Mouse (Mus musculus): ENCODE measurements at regions not wholly inside any gene's neighbourhood (a gene's known extent, or its start where the extent isn't known, plus 50 kb on each side); places are given as distances from the start of the nearest gene placed in this dataset.
A peak's percentile ranks its signal among the peaks of the same experiment; 100 is the strongest.

DNA sequence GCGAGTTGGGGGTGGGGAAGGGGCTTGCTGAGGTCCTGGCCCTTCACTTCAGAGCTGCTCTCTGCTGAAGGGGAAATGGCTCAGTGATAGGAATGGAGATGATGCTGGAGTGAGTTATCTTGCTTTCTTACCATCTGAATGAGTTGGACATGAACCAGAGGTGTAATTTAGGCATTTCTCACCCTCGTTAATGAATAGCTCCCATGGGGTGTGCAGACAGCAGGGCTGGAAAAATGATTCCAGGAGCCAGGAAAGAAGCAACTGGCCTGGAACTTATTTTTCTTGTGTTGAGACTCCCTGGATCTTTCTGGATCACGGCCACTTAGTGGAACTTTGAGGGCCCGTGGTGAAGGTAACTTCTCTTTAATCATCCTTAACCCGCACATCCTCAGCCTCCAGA, 246.6 kb upstream of the Gm4791 start:
- no peaks in the 10 kb centered on the region for H3K27me3 ChIP-seq (replicated peaks)
- ATAC-seq (replicated peaks) = no peak
- no peak overlapping the region for H3K27ac ChIP-seq
- H3K4me2 ChIP-seq = no peak overlapping the region
- H3K4me3 ChIP-seq = no peak overlapping the region
- WGBS = 56% methylated on average over 5 of the region's 5 CpGs
- H3K9ac ChIP-seq = no peak overlapping the region
- H3K9me3 ChIP-seq = no peaks in the 10 kb centered on the region
- peaks cover 19% of the 10 kb centered on the region for H3K4me1 ChIP-seq
- no peaks in the 10 kb centered on the region for H3K36me3 ChIP-seq (replicated peaks)

GRCm38 (mm10) chr9:46749441-46749840, 249.1 kb upstream of the Gm4791 start:
- Histone ChIP-seq H3K9ac (no peak overlapping the region), H3K9me3 (no peaks in the 10 kb centered on the region), H3K27me3 (replicated peaks) (no peaks in the 10 kb centered on the region), H3K4me3 (no peak overlapping the region), H3K36me3 (replicated peaks) (no peaks in the 10 kb centered on the region), H3K4me2 (no peak overlapping the region), H3K4me1 (peaks cover 19% of the 10 kb centered on the region), H3K27ac (no peak overlapping the region)
- no peak for ATAC-seq (replicated peaks)
- WGBS = 40% methylated on average over 6 of the region's 6 CpGs

DNA sequence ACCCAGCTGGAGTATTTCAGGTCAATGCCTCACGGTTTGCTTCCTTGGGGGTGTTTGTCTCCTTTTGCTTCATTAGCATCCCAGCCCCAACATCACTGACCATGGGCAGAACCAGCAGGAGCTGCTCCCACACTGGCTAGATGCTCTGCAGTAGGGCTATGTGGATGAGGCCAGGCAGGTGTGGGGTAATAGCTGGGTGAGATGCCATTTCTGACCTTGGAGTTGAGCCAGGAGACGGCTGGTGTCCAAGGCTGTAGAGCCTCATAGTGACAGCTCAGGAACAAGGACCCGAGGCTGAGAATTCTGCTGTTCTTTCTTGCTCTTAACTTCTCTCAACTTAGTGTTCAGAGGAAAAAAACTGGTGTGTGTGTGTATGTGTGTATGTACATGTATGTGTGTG, 252.3 kb upstream of the Gm4791 start:
- Histone ChIP-seq H3K27me3 (replicated peaks) (no peaks in the 10 kb centered on the region), H3K4me2 (no peak overlapping the region), H3K4me3 (no peak overlapping the region), H3K27ac (no peak overlapping the region), H3K9ac (no peak overlapping the region), H3K4me1 (peaks cover 11% of the 10 kb centered on the region; the same call in 1 of the 2 replicates), H3K36me3 (replicated peaks) (no peaks in the 10 kb centered on the region), H3K9me3 (no peaks in the 10 kb centered on the region)
- WGBS = 84% methylated on average over 3 of the region's 3 CpGs
- no peak for ATAC-seq (replicated peaks)

GRCm38 (mm10) chr9:46740496-46740895, 258.0 kb upstream of the Gm4791 start:
- no peak overlapping the region for H3K4me3 ChIP-seq
- 76% methylated on average over 4 of the region's 4 CpGs for WGBS
- no peaks in the 10 kb centered on the region for H3K27me3 ChIP-seq (replicated peaks)
- H3K36me3 ChIP-seq (replicated peaks) = no peaks in the 10 kb centered on the region
- H3K4me2 ChIP-seq = no peak overlapping the region
- H3K9ac ChIP-seq = no peak overlapping the region
- ATAC-seq (replicated peaks) = no peak
- H3K4me1 ChIP-seq = peaks cover 16% of the 10 kb centered on the region
- H3K9me3 ChIP-seq = no peaks in the 10 kb centered on the region
- no peak overlapping the region for H3K27ac ChIP-seq

DNA sequence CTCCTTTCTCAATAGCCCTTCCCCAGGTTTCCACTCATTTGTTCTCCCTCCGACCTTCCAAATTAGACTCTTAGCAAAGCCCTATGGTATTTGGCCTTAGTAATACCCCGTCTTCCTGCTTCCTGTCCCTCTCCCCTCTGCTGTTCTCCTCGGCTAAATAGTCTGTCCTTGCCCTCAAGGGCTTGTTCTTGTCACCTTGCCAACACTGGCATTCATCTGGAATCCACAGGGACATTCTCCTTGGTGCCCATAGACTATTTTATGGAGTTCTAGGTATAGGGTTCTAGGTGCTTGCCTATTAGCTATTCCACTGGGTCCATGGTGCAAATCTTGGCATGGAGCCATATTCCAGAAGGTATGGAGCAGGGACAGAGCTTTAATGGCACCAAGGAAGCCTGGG, 259.2 kb upstream of the Gm4791 start:
- ATAC-seq (replicated peaks) = no peak
- no peaks in the 10 kb centered on the region for H3K36me3 ChIP-seq (replicated peaks)
- no peak overlapping the region for H3K4me3 ChIP-seq
- H3K27ac ChIP-seq = no peak overlapping the region
- H3K27me3 ChIP-seq (replicated peaks) = no peaks in the 10 kb centered on the region
- no peak overlapping the region for H3K9ac ChIP-seq
- H3K9me3 ChIP-seq = no peaks in the 10 kb centered on the region
- peaks cover 16% of the 10 kb centered on the region for H3K4me1 ChIP-seq
- 65% methylated on average over 3 of the region's 3 CpGs for WGBS
- H3K4me2 ChIP-seq = no peak overlapping the region

GRCm38 (mm10) chr9:46738634-46739033, 259.9 kb upstream of the Gm4791 start:
- H3K36me3 ChIP-seq (replicated peaks) = no peaks in the 10 kb centered on the region
- H3K4me3 ChIP-seq = no peak overlapping the region
- 43% methylated on average over 3 of the region's 3 CpGs for WGBS
- H3K4me1 ChIP-seq = peaks cover 16% of the 10 kb centered on the region
- no peak overlapping the region for H3K9ac ChIP-seq
- no peak for ATAC-seq (replicated peaks)
- H3K27ac ChIP-seq = no peak overlapping the region
- no peaks in the 10 kb centered on the region for H3K9me3 ChIP-seq
- H3K27me3 ChIP-seq (replicated peaks) = no peaks in the 10 kb centered on the region
- no peak overlapping the region for H3K4me2 ChIP-seq

GRCm38 (mm10) chr9:46738056-46738455, 260.5 kb upstream of the Gm4791 start:
- Histone ChIP-seq H3K36me3 (replicated peaks) (no peaks in the 10 kb centered on the region), H3K9ac (no peak overlapping the region), H3K27me3 (replicated peaks) (no peaks in the 10 kb centered on the region), H3K4me2 (no peak overlapping the region), H3K27ac (no peak overlapping the region), H3K9me3 (no peaks in the 10 kb centered on the region), H3K4me3 (no peak overlapping the region), H3K4me1 (peaks cover 16% of the 10 kb centered on the region)
- 66% methylated on average over 4 of the region's 4 CpGs for WGBS
- no peak for ATAC-seq (replicated peaks)

DNA sequence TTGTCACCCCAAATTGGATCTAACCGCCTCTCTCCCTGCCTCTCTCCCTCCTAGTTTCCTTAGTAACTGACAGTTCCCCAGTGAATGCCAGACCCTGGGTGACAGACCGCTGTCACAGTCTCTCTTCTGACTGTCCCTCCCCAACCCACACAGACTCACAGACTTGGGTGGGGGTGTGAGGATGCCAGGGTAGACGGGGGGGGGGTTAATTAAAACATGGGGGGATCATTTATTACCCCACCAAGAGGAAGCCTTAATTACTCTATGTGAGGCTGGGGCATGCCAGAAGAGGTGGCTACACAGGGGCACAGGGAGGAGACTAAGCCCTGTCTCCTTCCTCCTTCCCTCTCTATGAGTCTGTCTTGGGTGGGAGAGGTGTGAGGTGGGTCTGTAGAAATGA, 261.1 kb upstream of the Gm4791 start:
- ATAC-seq (replicated peaks) = no peak
- WGBS = 40% methylated on average over 3 of the region's 3 CpGs
- Histone ChIP-seq H3K27ac (no peak overlapping the region), H3K36me3 (replicated peaks) (no peaks in the 10 kb centered on the region), H3K4me2 (no peak overlapping the region), H3K4me1 (peaks cover 16% of the 10 kb centered on the region), H3K9ac (no peak overlapping the region), H3K27me3 (replicated peaks) (no peaks in the 10 kb centered on the region), H3K4me3 (no peak overlapping the region), H3K9me3 (no peaks in the 10 kb centered on the region)

DNA sequence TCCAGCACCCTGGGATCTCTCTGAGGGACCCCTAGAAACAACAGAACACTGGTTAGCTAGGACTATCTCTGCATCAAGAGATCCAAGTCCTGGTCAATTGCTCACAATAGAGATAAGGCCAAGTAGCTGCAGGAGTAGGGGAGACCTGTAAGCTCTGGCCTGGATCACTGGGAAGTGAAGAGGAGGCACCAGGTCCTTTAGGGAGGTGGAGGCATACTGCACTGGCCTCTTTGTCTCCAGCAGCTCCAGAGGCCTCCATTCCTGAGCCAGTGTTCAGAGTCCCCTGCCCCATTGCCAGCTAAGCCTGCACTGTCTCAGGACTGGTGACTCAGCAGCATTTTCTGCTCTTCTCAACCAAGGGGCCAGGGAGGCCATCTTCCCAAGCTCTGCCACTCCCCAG, 262.3 kb upstream of the Gm4791 start:
- H3K4me1 ChIP-seq = peaks cover 16% of the 10 kb centered on the region
- no peaks in the 10 kb centered on the region for H3K27me3 ChIP-seq (replicated peaks)
- ATAC-seq (replicated peaks) = no peak
- no peak overlapping the region for H3K4me2 ChIP-seq
- no peak overlapping the region for H3K4me3 ChIP-seq
- no peaks in the 10 kb centered on the region for H3K36me3 ChIP-seq (replicated peaks)
- no peak overlapping the region for H3K27ac ChIP-seq
- H3K9me3 ChIP-seq = no peaks in the 10 kb centered on the region
- H3K9ac ChIP-seq = no peak overlapping the region

- Histone ChIP-seq H3K27ac (no peak overlapping the region), H3K9me3 (no peaks in the 10 kb centered on the region), H3K4me2 (no peak overlapping the region), H3K4me1 (peaks cover 16% of the 10 kb centered on the region), H3K27me3 (replicated peaks) (no peaks in the 10 kb centered on the region), H3K4me3 (no peak overlapping the region), H3K9ac (no peak overlapping the region), H3K36me3 (replicated peaks) (no peaks in the 10 kb centered on the region)
- 0 out of 2 replicates have a peak, but pooled peaks have one; percentile 56 for ATAC-seq (replicated peaks)
- WGBS = 4% methylated on average over 4 of the region's 4 CpGs
Observed at GRCm38 (mm10) chr9:46735664-46736067, 262.9 kb upstream of the Gm4791 start.

DNA sequence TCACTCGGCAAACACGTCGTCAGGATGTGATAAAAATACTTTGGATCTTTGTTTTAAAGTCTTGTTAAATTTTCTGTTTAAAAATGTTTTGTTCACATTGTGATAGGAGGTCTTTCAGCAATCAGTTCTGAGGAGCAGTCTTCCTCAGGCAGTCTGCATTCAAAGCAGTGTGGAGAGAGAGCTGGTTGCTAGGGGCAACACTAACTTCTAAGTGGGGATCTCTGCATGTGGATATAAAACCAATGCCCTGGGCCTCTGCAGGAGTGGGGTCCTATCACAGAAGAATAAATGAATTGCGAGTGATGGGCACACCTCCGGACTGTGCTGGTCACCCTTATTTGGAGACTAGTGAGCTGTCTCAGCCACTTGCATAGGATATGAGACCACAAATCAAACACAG, 270.1 kb upstream of the Gm4791 start:
- Histone ChIP-seq H3K4me3 (no peak overlapping the region), H3K9ac (no peak overlapping the region), H3K9me3 (no peaks in the 10 kb centered on the region), H3K36me3 (replicated peaks) (no peaks in the 10 kb centered on the region), H3K4me1 (peaks cover 10% of the 10 kb centered on the region), H3K27me3 (replicated peaks) (no peaks in the 10 kb centered on the region), H3K27ac (peak overlapping the region; percentile 73), H3K4me2 (no peak overlapping the region)
- 14% methylated on average over 5 of the region's 5 CpGs for WGBS
- ATAC-seq (replicated peaks) = peak; percentile 79

DNA sequence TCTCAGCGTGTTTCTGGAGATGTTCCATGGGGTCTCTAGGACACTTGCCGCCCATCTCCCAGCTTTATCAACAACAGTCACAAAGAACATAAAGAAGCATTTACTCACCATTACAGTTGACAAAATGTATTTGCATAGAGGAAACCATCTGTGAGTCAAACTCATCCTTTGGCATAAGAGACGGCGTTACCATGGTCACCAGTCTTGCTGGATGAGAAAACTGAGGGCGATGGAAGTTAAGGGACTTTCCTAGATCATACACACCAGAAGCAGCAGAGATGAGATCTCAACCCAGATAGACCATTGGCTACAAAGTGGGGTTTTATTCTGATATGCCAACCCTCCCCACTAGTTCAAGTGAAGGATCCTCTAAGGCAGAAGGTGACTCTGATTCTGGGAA, 274.3 kb upstream of the Gm4791 start:
- Histone ChIP-seq H3K36me3 (replicated peaks) (no peaks in the 10 kb centered on the region), H3K27ac (no peak overlapping the region), H3K4me2 (no peak overlapping the region), H3K9ac (no peak overlapping the region), H3K4me1 (peaks cover 10% of the 10 kb centered on the region), H3K9me3 (no peaks in the 10 kb centered on the region), H3K4me3 (no peak overlapping the region), H3K27me3 (replicated peaks) (no peaks in the 10 kb centered on the region)
- ATAC-seq (replicated peaks) = no peak
- WGBS = 89% methylated on average over 5 of the region's 5 CpGs

DNA sequence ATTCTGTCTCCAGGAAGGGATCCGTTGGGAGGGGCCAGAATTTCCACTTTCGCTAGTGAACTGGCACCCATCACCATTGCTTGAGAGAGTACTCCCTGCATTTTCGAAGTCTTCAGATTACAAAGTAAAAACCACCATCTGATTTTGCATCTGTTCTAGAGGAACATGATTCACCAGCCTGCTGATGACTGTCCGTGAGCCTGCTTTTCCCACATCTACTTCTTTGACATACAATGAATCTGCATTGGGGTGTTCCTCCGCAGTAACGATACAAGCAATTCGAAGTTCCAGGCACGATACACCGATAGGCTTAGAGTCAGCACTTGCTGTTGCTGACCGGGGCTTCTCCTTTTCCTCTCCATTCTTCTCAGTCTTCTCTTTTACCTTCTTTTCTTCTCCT, 285.1 kb upstream of the Gm4791 start:
- no peaks in the 10 kb centered on the region for H3K9me3 ChIP-seq
- H3K4me2 ChIP-seq = no peak overlapping the region
- H3K9ac ChIP-seq = no peak overlapping the region
- no peak overlapping the region for H3K27ac ChIP-seq
- H3K4me3 ChIP-seq = no peak overlapping the region
- H3K4me1 ChIP-seq = no peaks in the 10 kb centered on the region
- no peak for ATAC-seq (replicated peaks)
- no peaks in the 10 kb centered on the region for H3K27me3 ChIP-seq (replicated peaks)
- no peaks in the 10 kb centered on the region for H3K36me3 ChIP-seq (replicated peaks)
- 89% methylated on average over 10 of the region's 10 CpGs for WGBS
